Mouse (Mus musculus) mature B cell (primary cell): ENCODE data around the gene Bcl9.

ENCODE experiments used
- in situ Hi-C: fragments of 300-500 bp; cut with MboI; formaldehyde crosslinking; loops from 2 replicates; pipeline ENCODE4 v1.14.3; 2019

Bcl9 gene

DNA sequence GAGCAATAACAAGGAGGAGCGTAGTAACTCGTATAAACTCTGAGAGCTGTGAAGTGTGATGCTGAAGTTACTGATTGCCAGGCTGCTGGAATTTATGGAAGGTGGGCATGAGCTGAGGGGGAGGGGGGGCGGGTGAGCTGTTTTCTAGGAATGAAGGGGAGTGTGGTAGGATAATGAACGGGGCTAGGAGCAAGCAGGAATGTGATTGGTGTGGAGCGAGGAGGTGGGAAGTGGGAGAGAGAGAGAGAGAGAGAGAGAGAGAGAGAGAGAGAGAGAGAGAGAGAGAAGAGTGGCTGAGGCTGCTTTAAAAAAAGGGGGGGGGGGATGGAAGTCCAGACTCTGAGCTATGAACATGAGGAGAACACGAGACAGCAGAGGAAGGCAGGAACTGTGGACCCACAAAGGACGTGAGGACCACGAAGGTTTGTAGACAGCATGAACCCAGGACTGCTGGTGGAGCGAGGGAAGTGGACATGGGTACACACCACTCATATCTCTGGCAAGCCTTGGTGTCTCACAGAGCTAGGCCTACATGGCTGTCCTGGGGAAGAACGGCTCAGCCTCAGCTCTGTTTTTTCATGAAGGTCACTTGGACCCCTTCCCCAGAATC lies 1.2 kb upstream of the Bcl9 start:
- in situ Hi-C loops, result no loop called here

DNA sequence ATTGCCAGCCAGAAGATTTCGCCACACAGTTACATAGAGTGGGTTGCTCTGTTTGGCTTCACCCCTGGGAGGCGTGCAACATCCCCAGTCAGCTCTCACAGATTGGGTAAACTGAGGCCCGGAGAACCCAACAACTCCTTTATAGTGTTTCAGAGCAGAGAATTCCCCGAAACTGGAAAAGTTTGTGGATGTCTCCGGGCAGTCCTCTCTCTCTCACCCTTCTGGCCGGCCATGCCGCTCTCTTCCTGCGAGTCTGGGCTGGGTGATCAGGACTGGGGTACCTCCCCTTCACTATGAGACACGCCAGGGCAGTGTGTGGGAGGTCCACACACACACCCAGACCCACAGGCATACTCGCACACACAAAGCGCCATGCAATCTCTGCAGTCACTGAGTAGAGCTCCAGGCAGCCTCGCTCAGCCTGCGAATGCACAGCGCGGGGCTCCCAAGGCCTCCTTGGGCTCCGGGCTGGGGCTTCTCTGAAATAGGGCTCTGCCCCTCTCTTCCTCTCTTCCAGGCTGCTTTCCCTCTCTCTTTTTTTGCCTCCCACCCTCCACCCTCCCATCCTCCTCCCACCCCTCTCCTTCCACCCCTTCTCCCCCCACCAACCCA lies 670 bp downstream of the Bcl9 start:
- in situ Hi-C loops, result no loop called here

DNA sequence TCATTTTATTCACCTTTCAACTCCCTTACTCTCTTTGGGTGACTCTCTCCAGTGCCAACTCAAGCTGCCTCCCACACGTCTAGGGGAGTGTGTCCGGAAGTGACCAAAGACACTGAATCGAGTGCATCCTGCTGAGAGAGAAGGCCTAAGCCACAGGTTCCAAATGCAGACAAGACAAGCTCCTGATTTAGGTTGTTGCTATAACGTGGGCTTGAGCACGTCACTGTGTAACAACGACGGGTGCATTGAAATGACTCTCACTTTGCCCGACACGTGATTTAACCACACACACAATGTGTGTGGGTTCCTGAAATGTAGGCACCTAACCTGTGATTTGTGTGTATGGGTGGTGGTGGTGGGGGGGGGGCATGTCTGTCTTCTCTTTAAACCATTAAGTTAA lies 3.4 kb downstream of the Bcl9 start:
- in situ Hi-C loops, result no loop called here

- in situ Hi-C loops, result no loop called here
Observed at GRCm38 (mm10) chr3:97284878-97285277, 12.8 kb downstream of the Bcl9 start.

- in situ Hi-C loops, result no loop called here
Observed at GRCm38 (mm10) chr3:97284056-97284455, 13.7 kb downstream of the Bcl9 start.

DNA sequence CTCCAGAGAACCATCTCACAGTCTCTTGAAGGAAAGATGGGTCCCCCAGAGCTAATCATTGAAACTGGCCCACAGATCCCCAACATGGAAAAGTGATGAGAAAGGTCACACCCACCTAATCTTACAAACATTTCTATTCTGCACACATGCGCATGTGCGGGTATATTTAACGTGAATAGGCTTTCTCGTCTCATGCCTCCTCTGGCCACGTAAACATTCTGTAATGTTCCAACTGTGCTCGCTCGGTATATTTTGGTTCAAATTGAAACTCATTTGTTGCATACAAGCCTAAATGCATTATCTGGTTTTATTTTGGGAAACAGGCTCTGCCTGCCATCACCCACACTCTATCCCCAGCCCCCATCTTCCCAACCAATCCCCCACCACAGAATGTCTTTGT lies 16.3 kb downstream of the Bcl9 start:
- in situ Hi-C loops, result no loop called here

DNA sequence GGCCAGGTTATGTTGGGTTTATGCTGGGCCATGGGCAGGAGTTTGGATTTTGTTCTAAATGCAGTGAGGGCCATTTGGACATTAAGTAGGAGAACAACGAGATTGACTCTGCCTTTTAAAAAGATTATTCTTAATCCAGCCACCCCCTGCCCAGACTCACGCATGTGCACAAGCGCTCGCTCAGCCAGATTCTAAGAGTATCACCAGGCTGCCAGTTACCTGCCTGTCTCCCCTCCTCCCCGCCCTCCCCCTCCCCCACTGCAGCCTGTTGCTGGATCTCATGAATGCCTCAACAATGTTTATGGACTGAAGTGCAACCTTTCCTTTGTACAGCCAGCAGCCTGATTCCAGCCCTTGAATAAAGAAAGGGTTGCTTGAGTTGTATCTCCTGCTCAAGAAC lies 22.0 kb downstream of the Bcl9 start:
- in situ Hi-C loops, result no loop called here

GRCm38 (mm10) chr3:97274516-97275230 lies 23.0 kb downstream of the Bcl9 start:
- in situ Hi-C loops, result no loop called here

GRCm38 (mm10) chr3:97273876-97274275 lies 23.8 kb downstream of the Bcl9 start:
- in situ Hi-C loops, result no loop called here

GRCm38 (mm10) chr3:97265667-97266415 lies 31.9 kb downstream of the Bcl9 start:
- in situ Hi-C loops, result no loop called here

DNA sequence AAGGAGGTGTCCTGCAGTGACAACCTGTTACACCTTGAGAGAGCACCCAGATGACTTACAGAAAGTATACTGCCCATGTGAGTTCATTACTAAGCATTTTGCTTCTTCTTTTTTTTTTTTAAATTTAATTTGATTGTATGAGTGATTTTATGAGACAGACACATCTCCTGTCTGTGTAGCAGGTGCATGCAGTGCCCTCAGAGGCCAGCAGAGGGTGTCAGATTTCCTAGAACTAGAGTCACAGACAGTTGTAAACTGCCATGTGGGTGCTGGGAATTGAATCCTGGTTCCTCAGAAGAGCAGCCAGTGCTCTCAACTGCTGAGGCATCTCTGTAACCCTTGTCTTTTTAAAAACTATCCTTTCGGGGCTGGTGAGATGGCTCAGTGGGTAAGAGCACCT lies 35.5 kb downstream of the Bcl9 start:
- in situ Hi-C loops, result no loop called here

DNA sequence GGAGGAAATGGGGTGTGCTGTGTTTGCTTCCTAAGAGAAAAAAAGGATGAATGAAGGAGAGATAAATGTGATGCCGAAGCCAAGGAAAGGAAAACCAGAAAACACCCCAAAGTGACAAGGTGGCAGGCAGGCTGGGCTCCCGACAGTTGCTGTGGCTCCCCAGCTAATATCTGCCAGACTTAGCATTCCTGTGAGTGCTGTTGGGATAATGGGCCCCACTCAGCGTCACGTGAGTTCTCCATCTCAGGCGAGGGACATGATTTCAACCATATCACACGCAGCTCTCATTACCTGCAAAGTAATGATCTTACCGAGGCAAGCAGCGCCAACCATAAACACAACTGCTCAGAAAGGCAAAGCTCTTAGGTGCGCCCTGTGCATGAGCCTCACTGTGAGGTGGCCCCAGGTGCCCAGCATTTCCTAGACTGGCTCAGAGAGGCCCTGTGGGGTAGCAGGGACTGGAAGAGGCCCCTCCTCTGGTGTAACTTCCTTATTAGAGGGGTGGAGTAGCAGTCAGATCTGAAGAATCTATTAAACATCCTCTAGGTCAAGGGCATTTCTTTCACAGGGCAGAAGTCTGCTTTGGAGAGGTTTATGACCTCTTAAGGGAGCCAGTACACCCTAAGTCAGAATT lies 41.9 kb downstream of the Bcl9 start:
- in situ Hi-C loops, result no loop called here

DNA sequence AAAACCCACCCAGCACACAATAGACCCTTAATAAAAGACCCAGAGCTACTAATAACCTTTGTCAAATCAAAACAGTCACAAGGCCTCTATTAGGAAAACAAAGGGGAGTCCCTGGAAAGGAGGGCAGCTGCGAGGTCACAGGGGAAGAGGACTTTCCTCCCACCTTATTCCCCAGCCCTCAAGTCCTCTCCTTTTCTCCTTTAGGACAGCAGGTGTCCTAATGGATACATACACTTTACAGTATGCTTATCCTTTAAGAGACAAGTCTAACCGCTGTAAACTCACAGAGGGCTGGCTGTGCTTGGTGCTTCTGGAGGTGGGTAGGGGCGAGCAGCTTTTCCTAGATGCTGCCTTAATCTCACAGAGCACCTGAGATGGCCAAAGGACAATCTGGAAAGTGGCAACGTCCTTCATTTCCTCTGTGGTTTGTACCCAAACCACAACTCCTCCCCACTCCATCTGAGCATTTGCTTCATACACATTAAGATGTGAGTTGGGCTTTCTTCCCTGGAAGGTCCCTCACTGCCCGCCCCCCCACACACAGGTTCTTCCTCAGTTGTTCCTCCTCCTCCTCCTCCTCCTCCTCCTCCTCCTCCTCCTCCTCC lies 42.8 kb downstream of the Bcl9 start:
- in situ Hi-C loops, result no loop called here

DNA sequence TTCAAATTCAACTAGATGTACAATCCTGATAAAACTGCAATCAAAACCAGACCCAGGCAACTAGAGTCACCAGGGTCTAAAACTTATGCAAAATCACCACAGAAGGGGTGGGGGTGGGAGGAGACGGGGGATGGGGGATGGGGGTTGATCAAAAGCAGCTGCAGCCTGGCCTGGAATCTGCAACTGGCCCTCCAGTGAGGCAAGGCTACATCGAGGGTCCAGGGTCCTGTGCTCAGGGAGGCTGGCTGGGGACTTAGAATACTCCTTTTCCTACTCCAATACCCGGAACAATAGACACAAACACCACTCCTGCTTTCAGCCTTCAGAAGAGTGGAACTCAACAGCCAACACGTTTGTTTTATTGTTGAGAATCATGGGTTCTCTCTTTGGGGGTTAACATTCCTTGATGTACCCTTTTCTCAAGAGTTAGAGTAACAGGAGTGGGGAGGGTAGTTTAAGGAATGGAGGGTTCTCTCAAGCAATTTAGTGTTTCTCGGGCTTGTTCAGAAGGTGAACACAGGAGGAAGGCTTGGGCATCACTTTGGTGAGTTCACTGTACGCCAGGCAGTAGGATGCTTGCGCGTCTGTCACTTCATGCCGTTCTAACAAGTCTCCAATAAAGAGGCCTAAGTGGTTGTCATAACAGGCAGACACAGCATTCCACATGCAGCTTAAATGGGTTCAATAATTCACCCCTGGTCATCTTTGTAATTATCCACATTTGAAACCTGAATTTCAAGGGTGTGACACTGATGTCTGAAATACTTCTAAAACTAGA lies 43.7 kb downstream of the Bcl9 start:
- in situ Hi-C loops, result no loop called here

GRCm38 (mm10) chr3:97252896-97253295 lies 44.8 kb downstream of the Bcl9 start:
- in situ Hi-C loops, result no loop called here

DNA sequence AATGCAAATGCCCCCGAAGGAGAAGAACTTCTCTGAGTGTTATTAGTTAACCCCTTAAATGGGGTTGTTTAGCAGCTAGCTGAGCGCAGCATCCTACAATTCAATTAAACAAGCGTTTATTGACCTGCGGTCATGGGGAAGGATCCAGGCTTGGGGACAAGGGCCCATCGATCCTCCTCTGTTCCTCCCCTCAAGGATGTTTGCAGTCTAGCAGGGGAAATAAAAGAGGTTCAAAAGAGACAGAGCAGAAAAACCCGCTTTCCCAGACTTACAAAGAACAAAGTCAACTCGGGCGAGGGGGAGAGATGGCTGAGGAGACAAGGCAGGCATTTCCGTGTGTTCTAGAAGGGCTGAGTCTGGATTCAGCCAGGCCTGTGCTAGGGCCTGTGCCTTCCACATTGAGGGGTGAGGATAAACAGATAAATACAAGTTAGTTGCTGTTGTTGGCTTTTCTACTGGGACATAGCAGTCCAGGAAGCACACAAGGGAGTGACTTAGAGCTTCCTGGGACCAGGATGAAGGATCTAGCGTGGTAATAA lies 55.0 kb downstream of the Bcl9 start:
- in situ Hi-C loops, result no loop called here

DNA sequence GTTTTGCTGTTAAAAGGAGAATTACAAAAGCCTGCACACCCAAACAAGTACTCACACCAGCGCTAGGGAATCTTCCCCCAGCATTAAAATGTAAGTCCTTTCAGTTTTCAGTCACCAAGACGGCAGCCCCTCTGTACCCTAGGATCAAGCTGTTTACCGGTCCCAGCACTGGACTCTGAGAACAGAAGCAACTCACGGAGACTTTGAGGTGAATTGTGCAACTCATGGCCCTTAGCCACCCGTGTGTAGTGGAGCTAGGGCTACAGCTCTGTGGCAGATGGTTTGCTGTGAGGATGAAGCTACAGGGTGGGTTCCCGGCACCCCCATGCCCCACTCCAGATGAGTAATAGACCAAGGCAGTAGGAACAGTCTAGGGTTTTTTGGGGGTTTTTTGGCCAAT lies 55.9 kb downstream of the Bcl9 start:
- in situ Hi-C loops, result no loop called here

DNA sequence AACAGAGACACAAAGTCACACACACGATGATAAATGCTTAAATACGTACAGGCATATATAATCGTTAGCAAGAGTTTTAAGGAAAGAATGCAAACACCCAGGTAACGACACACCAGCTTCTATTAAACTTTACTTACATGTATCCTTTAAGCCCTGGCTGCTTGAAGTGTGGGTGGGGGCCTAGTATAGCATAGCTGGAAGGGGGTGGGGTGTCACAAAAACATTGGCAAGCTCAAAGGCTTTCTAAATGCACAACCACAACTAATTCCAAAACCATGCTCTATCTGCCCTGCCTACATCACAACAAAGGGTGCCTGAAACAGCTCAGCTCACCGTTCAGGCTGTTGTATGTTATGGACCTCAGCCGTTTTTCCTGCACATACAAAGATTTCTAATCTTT lies 57.9 kb downstream of the Bcl9 start:
- in situ Hi-C loops, result no loop called here

- in situ Hi-C loops, result no loop called here
Observed at GRCm38 (mm10) chr3:97239316-97239715, 58.4 kb downstream of the Bcl9 start.

DNA sequence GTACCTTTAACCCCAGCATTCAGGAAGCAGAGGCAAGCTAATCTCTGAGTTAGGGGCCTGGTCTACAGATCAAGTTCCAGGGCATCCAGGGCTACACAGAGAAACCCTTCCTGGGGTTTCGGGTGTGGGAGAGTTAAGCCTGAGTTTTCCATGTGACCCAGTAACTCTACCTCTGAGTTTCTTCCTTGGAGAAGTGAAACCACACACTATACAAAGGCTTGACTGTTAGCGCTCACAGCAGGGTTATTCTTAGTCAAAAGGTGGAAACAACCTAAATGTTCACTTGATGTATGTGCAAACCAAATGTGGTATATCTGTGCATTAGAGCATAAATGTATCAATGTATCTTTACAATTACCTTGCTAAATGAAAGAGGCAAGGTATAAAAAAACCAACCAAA lies 59.2 kb downstream of the Bcl9 start:
- in situ Hi-C loops, result no loop called here

GRCm38 (mm10) chr3:97237403-97237802 lies 60.3 kb downstream of the Bcl9 start:
- in situ Hi-C loops, result no loop called here
